Mouse (Mus musculus) brain, embryonic 14.5 days (tissue): ENCODE measurements at regions not wholly inside any gene's neighbourhood (a gene's known extent, or its start where the extent isn't known, plus 50 kb on each side); places are given as distances from the start of the nearest gene placed in this dataset.
"Not testable (repeated sequence)": the region's sequence is repeated elsewhere in the genome, so short reads cannot be mapped to it uniquely, and the experiment has no call there.

Experiments
- DNase-seq: peaks from one replicate; pipeline ENCODE4 v3.0.0-alpha.2; 2011; ENCODE audit warnings: low read depth
- CTCF ChIP-seq: fragments of 200-500 bp; IDR thresholded peaks from 2 replicates; pipeline ENCODE4 v1.5.1; 2012; ENCODE audit warnings: inconsistent platforms, mild to moderate bottlenecking, moderate library complexity, borderline replicate concordance; ENCODE audit not compliant: insufficient read depth, insufficient read length; ENCODE audit errors: extremely low read depth
- POLR2A ChIP-seq: fragments of 200-500 bp; IDR thresholded peaks from 2 replicates; pipeline ENCODE4 v1.6.1; 2012; ENCODE audit warnings: mild to moderate bottlenecking, inconsistent platforms, borderline replicate concordance; ENCODE audit not compliant: poor library complexity, insufficient read depth, insufficient read length, severe bottlenecking; ENCODE audit errors: extremely low read depth

- DNase-seq = no peak
- TF ChIP-seq CTCF = no peak
- no peak for TF ChIP-seq POLR2A
These were observed 103.3 kb upstream of the Gm5148 start for GRCm38 (mm10) chr3:37827546-37827945.

DNA sequence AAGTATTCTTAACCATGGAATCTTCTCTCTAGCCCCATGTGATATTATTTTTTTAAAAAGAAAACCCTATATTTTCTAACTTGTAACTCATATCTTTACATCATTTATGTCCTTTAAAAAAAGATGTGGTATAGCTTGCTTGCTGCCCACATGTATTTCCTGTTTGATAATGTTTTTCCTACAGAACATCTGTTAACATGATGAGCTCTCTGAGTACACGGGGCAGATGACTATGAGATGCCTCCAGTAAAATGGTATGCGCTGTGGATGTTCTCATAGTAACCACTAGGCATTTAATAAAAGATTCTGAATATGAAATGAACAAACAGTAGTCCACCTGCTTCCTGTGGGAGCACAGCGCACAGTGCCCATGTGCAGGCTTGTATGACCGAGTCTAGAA lies 101.3 kb upstream of the Gm5148 start:
- TF ChIP-seq CTCF (no peak), POLR2A (no peak)
- no peak for DNase-seq

DNA sequence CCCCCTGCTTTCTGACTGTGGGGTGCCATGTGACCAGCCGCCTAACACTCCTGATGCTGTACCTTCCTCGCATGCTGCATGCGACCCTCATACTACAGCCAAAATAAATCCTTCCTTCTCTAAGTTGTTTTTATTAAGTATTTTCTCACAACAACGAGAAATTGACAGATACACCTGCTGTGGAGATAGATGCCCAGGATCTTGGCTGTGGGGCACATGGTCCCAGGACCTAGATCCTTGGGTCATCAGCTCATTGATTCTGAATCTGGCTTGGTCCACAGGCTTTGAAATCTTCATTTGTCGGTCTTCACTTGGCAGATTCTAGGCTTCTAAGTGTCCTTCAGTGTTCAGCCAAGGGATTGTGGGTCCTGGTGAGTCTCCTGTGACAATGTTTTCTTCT lies 100.4 kb upstream of the Gm5148 start:
- no peak for DNase-seq
- TF ChIP-seq CTCF (no peak), POLR2A (no peak)

DNA sequence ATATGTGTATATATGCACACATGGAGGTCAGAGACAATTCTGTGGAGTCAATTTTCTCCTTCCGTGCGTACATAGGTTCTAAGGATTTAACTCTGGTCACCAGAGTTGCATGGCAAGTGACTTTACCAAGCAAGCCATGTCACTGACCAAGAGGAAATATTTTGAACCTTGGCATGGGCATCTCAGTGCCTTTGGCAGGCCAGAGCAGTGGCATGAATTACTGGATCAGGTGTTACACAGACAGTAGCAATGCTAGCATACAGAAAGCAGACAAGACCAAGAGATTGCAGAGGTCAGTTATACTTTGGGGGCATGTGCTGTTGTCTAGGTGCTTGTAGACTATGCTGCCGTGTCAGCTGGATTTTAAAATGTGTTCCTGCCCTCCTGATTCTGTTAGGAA lies 95.2 kb upstream of the Gm5148 start:
- no peak for TF ChIP-seq POLR2A
- no peak for TF ChIP-seq CTCF
- DNase-seq = no peak

DNA sequence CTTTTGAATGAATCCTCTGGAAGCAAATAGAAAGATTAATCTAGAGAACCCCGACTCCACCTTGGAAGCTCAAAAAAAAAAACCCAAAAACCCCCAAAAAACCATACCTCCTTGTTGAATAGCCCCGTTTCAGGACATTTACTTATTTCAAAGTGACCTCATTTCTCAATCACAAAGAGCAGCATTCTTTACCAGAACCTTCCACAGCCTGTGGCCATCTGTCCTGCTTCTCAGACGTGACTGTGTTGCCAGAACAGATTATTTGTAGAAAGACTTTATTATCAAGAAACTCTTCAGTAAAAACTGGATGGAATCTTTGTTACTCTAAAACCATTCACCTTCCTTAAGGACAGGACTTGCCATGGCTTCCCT lies 93.1 kb upstream of the Gm5148 start:
- no peak for TF ChIP-seq POLR2A
- no peak for TF ChIP-seq CTCF
- peak; percentile 64 for DNase-seq

DNA sequence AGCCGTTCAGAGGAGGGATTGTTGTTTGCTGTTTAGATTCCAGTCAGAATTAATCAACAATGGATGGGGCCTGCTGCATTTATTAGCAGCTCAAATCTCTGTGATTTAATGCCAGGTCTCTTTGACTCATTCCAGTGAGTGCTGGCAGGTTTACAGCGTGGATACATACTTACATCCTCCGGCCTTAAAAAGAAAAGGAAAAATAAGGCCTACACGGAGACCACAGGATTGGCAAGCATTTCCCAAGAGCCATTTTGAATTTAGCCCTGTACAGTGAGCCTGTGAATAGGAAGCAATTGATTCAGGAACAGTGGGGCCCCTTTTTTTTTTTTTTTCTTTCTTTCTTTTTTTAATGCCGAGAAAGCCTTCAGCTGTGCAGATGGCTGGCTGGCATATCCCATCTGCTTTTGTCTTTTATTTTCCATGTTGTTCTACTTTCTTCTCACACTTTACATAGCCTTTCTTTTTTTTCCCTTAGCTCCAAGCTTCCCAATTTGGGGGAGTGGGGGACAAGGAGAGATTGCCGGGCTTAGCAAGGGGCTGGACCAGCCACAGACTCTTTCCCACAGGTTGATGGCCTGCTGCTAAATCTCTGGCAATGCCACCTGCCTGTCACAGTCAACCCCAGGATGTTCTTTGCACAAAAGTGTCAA lies 92.6 kb upstream of the Gm5148 start:
- TF ChIP-seq POLR2A (no peak), CTCF (no peak)
- peak; percentile 96 for DNase-seq

DNA sequence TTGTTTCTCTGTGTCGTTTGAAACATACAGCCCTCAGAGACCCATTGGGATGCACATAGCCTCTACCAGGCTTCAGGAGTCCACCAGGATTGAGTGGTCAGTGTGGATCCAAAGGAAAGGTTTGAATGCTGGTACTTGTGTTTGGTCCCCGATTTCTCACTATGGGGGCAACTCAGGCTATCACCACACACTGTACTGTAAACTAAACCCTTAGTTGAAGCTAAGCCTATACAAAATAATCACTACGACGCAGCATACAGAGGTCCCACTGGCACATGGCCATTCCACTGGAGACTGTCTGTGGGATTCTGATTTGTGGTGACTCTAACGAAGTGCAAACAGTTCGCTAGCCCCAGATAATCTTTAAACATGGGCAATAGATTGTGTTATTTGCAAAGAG lies 91.5 kb upstream of the Gm5148 start:
- TF ChIP-seq CTCF = no peak
- no peak for TF ChIP-seq POLR2A
- no peak for DNase-seq

- no peak for DNase-seq
- TF ChIP-seq POLR2A (no peak), CTCF (no peak)
These were observed 88.6 kb upstream of the Gm5148 start for GRCm38 (mm10) chr3:37812936-37813335.

- DNase-seq = no peak
- TF ChIP-seq POLR2A (no peak), CTCF (no peak)
These were observed 87.1 kb upstream of the Gm5148 start for GRCm38 (mm10) chr3:37811429-37811828.

GRCm38 (mm10) chr3:37810763-37811162 lies 86.5 kb upstream of the Gm5148 start:
- TF ChIP-seq CTCF (no peak), POLR2A (no peak)
- DNase-seq = no peak

- TF ChIP-seq POLR2A (no peak), CTCF (no peak)
- DNase-seq = no peak
These were observed 81.5 kb upstream of the Gm5148 start for GRCm38 (mm10) chr3:37805805-37806148.

GRCm38 (mm10) chr3:37804941-37805804 lies 80.9 kb upstream of the Gm5148 start:
- TF ChIP-seq CTCF = no peak
- no peak for TF ChIP-seq POLR2A
- peak; percentile 40 for DNase-seq

DNA sequence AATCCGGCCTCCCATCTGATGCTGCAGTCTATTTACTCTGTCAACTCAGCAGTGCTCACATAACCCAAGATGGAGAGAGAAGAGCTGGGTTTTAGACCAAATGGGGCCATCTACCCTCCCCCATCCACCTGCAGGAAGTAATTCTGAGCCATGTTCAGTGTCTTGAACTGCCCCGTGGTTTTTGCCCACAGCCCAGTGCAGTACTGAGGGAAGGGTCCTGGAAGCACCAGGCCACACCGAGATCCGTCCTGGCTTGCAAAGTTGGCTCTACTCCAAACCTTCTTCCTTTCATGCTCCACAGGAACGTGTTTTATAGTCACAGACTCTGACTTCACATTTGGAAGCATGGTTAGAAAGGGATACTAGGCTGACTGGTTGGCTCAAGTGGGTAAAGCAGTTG lies 80.0 kb upstream of the Gm5148 start:
- no peak for TF ChIP-seq CTCF
- TF ChIP-seq POLR2A = no peak
- no peak for DNase-seq

DNA sequence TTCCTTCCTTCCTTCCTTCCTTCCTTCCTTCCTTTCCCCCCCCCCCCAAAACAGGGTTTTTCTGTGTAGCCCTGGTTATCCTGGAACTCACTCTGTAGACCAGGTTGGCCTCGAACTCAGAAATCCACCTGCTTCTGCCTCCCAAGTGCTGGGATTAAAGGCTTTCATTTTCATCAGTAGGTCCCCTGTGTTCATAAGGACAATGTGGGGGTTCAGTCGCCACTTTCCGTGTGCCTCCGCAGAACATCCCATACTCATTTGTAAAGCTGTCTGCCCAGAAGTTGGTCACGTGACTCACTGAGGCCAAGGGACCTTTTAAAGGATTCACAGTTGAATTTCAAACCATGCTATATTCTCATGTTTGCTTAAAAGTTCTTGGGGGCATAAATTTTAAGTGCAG lies 79.5 kb upstream of the Gm5148 start:
- DNase-seq = not testable (repeated sequence)
